Mouse (Mus musculus) cerebellum, adult 2 months (tissue): ENCODE results near the gene Hspg2.

ENCODE experiments used
- CTCF ChIP-seq: fragments of 200-500 bp; IDR thresholded peaks from 2 replicates; pipeline ENCODE4 v1.5.1; 2011; ENCODE audit warnings: low read depth, mild to moderate bottlenecking, control low read depth, low read length, moderate library complexity, borderline replicate concordance; ENCODE audit not compliant: insufficient read depth
- POLR2A ChIP-seq: fragments of 200-500 bp; IDR thresholded peaks from 2 replicates; pipeline ENCODE4 v1.6.1; 2011; ENCODE audit warnings: low read length, control low read depth, borderline replicate concordance; ENCODE audit not compliant: insufficient read depth

GRCm38 (mm10) chr4:137497892-137498722 is 29.5 kb downstream of the Hspg2 start:
- TF ChIP-seq POLR2A = no peak
- no peak for TF ChIP-seq CTCF
